In the genomic region with DNA sequence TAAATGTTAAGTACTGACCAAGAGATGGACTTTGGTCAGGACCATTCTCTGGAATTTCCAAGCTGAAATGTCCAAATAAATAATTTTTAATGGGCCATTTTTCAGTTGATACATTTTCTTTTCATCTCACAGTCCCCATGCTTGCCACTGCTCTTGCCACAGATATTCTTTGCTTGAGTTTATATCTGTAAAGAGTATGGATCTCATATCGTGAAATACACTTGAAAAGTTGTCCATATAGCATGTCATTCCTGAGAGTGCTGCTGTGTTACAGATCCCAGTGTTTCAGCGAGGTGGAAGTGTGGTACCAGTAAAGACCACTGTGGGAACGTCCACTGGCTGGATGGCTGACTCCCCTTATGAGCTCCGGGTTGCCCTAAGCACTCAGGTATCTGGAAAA, we compare ENCODE assay signal across 22 mouse cellular contexts. TPM values are rescaled to one million over a fixed set of nuclear protein-coding genes. Genes with fewer than 3 reads are reported as not detected.
DNase-seq lines count a peak whose midpoint lies in the region; TF ChIP-seq lines count a peak whose summit lies in the region.
"Had no signal": no experiment of that assay in that cellular context is flagged by ENCODE, and none has a peak within 500 bp of the region (broad histone marks: within the 10 kb centered on the region; RNA-seq: fewer than 3 reads in every experiment).

Capn3 (plus strand) TSS at position 301 of the 400 bp plus-strand sequence.

- no peaks in the 10 kb centered on the region for H3K27me3 ChIP-seq in kidney, adult 2 months (replicated peaks; ENCODE audit: control insufficient read depth, insufficient read depth, low read length)
- H3K27me3 ChIP-seq in thymus, adult 2 months (ENCODE audit: control insufficient read depth, insufficient read depth, low read length), result no peaks in the 10 kb centered on the region
- H3K27me3 ChIP-seq: CH12.LX; embryonic facial prominence, embryonic 12.5 days; forebrain, embryonic 13.5 days; lung, embryonic 15.5 days; midbrain, embryonic 12.5 days; neural tube, embryonic 12.5 days had no signal

- no peak for TF ChIP-seq POLR2A in kidney, adult 2 months (IDR thresholded peaks at IDR 0.05; ENCODE audit: low read depth, low read length)
- no peak for TF ChIP-seq POLR2A in thymus, adult 2 months (IDR thresholded peaks at IDR 0.05; ENCODE audit: control insufficient read depth, extremely low read depth, insufficient read depth, low read length, poor library complexity)

- H3K4me1 ChIP-seq in kidney, adult 2 months (ENCODE audit: control insufficient read depth, insufficient read depth, low read length), result 0 out of 2 replicates have a peak, but pooled peaks cover 3% of the 10 kb centered on the region
- H3K4me1 ChIP-seq in thymus, adult 2 months (replicated peaks; ENCODE audit: control insufficient read depth, insufficient read depth, low read length), result peaks cover 9% of the 10 kb centered on the region; the same call in 1 of the 2 replicates
- H3K4me1 ChIP-seq: embryonic facial prominence, embryonic 12.5 days; forebrain, embryonic 13.5 days; hindbrain, embryonic 10.5 days; lung, embryonic 15.5 days; neural tube, embryonic 12.5 days had no signal

- peak within 1 kb of the TSS; percentile 35; the same call in 1 of the 2 replicates for H3K27ac ChIP-seq in kidney, adult 2 months (ENCODE audit: insufficient read depth, low read depth, low read length)
- H3K27ac ChIP-seq in thymus, adult 2 months (ENCODE audit: control insufficient read depth, insufficient read depth, low read length), result peak within 1 kb of the TSS; percentile 47
- H3K27ac ChIP-seq: embryonic facial prominence, embryonic 12.5 days; forebrain, embryonic 13.5 days; hindbrain, embryonic 10.5 days; liver, embryonic 14.5 days; lung, embryonic 15.5 days; macrophage; midbrain, embryonic 12.5 days; neural tube, embryonic 12.5 days; stomach, postnatal 0 days had no signal

- H3K36me3 ChIP-seq in kidney, adult 2 months (ENCODE audit: control insufficient read depth, insufficient read depth, low read length), result peaks cover 10% of the 10 kb centered on the region
- peaks cover 4% of the 10 kb centered on the region for H3K36me3 ChIP-seq in thymus, adult 2 months (ENCODE audit: control insufficient read depth, insufficient read depth, low read length)
- H3K36me3 ChIP-seq: embryonic facial prominence, embryonic 12.5 days; hindbrain, embryonic 10.5 days; lung, embryonic 15.5 days; midbrain, embryonic 12.5 days; neural tube, embryonic 12.5 days had no signal

- 65% methylated on average over 4 of the region's 4 CpGs for WGBS in kidney, adult 2 months
- 92% methylated on average over 4 of the region's 4 CpGs for WGBS in thymus, adult 2 months

- no peak within 1 kb of the TSS for H3K4me3 ChIP-seq in kidney, adult 2 months (ENCODE audit: insufficient read depth, low read depth, low read length)
- no peak within 1 kb of the TSS for H3K4me3 ChIP-seq in thymus, adult 2 months (ENCODE audit: control insufficient read depth, insufficient read depth, low read length)
- H3K4me3 ChIP-seq: embryonic facial prominence, embryonic 12.5 days; erythroblast, embryonic 14.5 days; forebrain, embryonic 13.5 days; hindbrain, embryonic 10.5 days; lung, embryonic 15.5 days; midbrain, embryonic 12.5 days; neural tube, embryonic 12.5 days had no signal

- TF ChIP-seq CTCF in kidney, adult 2 months (conservative IDR thresholded peaks at IDR 0.05; ENCODE audit: insufficient read depth, insufficient read length, low read depth, low read length), result no peak
- TF ChIP-seq CTCF in thymus, adult 2 months (IDR thresholded peaks at IDR 0.05; ENCODE audit: borderline replicate concordance, control insufficient read depth, extremely low read depth, insufficient read depth, low read length, poor library complexity), result no peak

- no peak for DNase-seq in kidney, adult 2 months
- DNase-seq in kidney, postnatal 4 days, result no peak
- no peak for DNase-seq in thymus, adult 2 months
- DNase-seq in thymus, postnatal 36 days, result no peak
- no peak for DNase-seq in gastrocnemius, postnatal 25 days
- no peak for DNase-seq in cerebellum, adult 9-10 months
- DNase-seq in embryo, embryonic 9.5 days (ENCODE audit: extremely low spot score), result no peak
- no peak for DNase-seq in adrenal gland, postnatal 14 days
- DNase-seq: cerebellum, adult 9-11 months; right cerebral cortex, adult 18-20 months had no signal

RNA-seq across cellular contexts. Expression of gene Capn3, which starts in this region (rescaled TPM):
- 0.48 and 1.0 TPM in 2 replicates for polyA plus RNA-seq in kidney, adult 2 months (2012; rRNA removed)
- 56.2 and 69.8 TPM in 2 replicates for polyA plus RNA-seq in thymus, adult 2 months (2012; rRNA removed)
- 100 to 1,000 TPM; 106 to 129 TPM for total RNA-seq in gastrocnemius, postnatal 25 days (2021)
- 0.38 and 0.52 TPM in 2 replicates for total RNA-seq in adrenal gland, postnatal 14 days (2021)
- total RNA-seq: MEL had no signal
- polyA plus RNA-seq: erythroblast, embryonic 14.5 days had no signal

Comparison
In these comparisons a context has a peak if more than half of its experiments do, and no peak if none do; other contexts are left out.
1. RNA of gene Capn3 (total RNA-seq): 106 to 129 TPM in gastrocnemius, postnatal 25 days; 0.38 to 0.52 TPM in adrenal gland, postnatal 14 days; every median in the first group is over 10 times any median in the second.
2. RNA of gene Capn3 (polyA plus RNA-seq): 56.2 to 69.8 TPM in thymus, adult 2 months; 0.48 to 1.0 TPM in kidney, adult 2 months; every median in the first group is over 10 times any median in the second.